In genomic region chr12:78906707-78907162, GRCm38 (mm10) we compare ENCODE assay signal across 8 mouse cellular contexts. TPM values are rescaled to one million over a fixed set of nuclear protein-coding genes. Genes with fewer than 3 reads are reported as not detected.
DNase-seq lines count a peak whose midpoint lies in the region; ATAC-seq lines count a peak whose summit lies in the region.

Gene Plek2, minus strand, starts transcription at chr12:78906964.

- intact Hi-C loops in heart, postnatal 36 days (cut with DNase I) = no loop called here

- no peaks in the 10 kb centered on the region for H3K36me3 ChIP-seq in embryonic facial prominence, embryonic 13.5 days
- no peaks in the 10 kb centered on the region for H3K36me3 ChIP-seq in limb, embryonic 10.5 days
- no peaks in the 10 kb centered on the region for H3K36me3 ChIP-seq in midbrain, embryonic 10.5 days

- H3K27ac ChIP-seq in embryonic facial prominence, embryonic 13.5 days = no peak within 1 kb of the TSS
- peak within 1 kb of the TSS; percentile 61 for H3K27ac ChIP-seq in limb, embryonic 10.5 days
- H3K27ac ChIP-seq in midbrain, embryonic 10.5 days (replicated peaks) = peak within 1 kb of the TSS; percentile 49; the same call in 1 of the 2 replicates

- peak; percentile 53 for DNase-seq in CD4-positive helper T cell, adult 2 months (ENCODE audit: low read depth, low spot score)
- peak; percentile 89 for DNase-seq in adrenal gland, postnatal 14 days
- peak; percentile 43 to 56 for DNase-seq in heart, postnatal 36 days
- DNase-seq in limb, embryonic 10.5 days (ENCODE audit: low spot score) = peak; percentile 74
- DNase-seq in midbrain, embryonic 10.5 days (ENCODE audit: low spot score) = peak; percentile 64
- peak; percentile 83 for DNase-seq in spleen, postnatal 14 days (ENCODE audit: low spot score in 2 of 2)
- DNase-seq in adipocyte (ENCODE audit: low spot score) = no peak

- no peaks in the 10 kb centered on the region for H3K9me3 ChIP-seq in embryonic facial prominence, embryonic 13.5 days
- no peaks in the 10 kb centered on the region for H3K9me3 ChIP-seq in limb, embryonic 10.5 days (replicated peaks)
- H3K9me3 ChIP-seq in midbrain, embryonic 10.5 days (replicated peaks) = 0 out of 2 replicates have a peak, but pooled peaks cover 3% of the 10 kb centered on the region

- peak within 1 kb of the TSS; percentile 87 for H3K4me2 ChIP-seq in embryonic facial prominence, embryonic 13.5 days

- H3K4me1 ChIP-seq in embryonic facial prominence, embryonic 13.5 days = peaks cover 21% of the 10 kb centered on the region
- H3K4me1 ChIP-seq in limb, embryonic 10.5 days = peaks cover 16% of the 10 kb centered on the region
- H3K4me1 ChIP-seq in midbrain, embryonic 10.5 days = peaks cover 24% of the 10 kb centered on the region

- peak within 1 kb of the TSS; percentile 67 for H3K9ac ChIP-seq in embryonic facial prominence, embryonic 13.5 days

- 4% methylated on average over 34 of the region's 38 CpGs for WGBS in embryonic facial prominence, embryonic 13.5 days
- 2% methylated on average over 38 of the region's 38 CpGs for WGBS in limb, embryonic 10.5 days
- WGBS in midbrain, embryonic 10.5 days = 3% methylated on average over 38 of the region's 38 CpGs

- peak within 1 kb of the TSS; percentile 49 for H3K4me3 ChIP-seq in embryonic facial prominence, embryonic 13.5 days
- peak within 1 kb of the TSS; percentile 54 for H3K4me3 ChIP-seq in limb, embryonic 10.5 days
- H3K4me3 ChIP-seq in midbrain, embryonic 10.5 days = peak within 1 kb of the TSS; percentile 56

- H3K27me3 ChIP-seq in embryonic facial prominence, embryonic 13.5 days = peaks cover 58% of the 10 kb centered on the region
- H3K27me3 ChIP-seq in limb, embryonic 10.5 days (ENCODE audit: low read depth, poor library complexity, severe bottlenecking) = peaks cover 68% of the 10 kb centered on the region
- peaks cover 66% of the 10 kb centered on the region for H3K27me3 ChIP-seq in midbrain, embryonic 10.5 days (ENCODE audit: low read depth, poor library complexity, severe bottlenecking)

- ATAC-seq in embryonic facial prominence, embryonic 13.5 days (ENCODE audit: insufficient number of reproducible peaks, insufficient read depth, low FRiP score, low TSS enrichment, low read depth) = no peak

RNA-seq across cellular contexts. Expression of gene Plek2, which starts in this region (rescaled TPM):
- 0.38 and 0.85 TPM in 2 replicates for total RNA-seq in adrenal gland, postnatal 14 days (2021)
- 4.2 and 5.1 TPM in 2 replicates for polyA plus RNA-seq in embryonic facial prominence, embryonic 13.5 days (2015; fragmentation: Nextera tagmentation; extraction: Ambion mirVana)
- total RNA-seq in heart, postnatal 36 days (2021) = under 1 TPM; 0.36 to 0.60 TPM
- polyA plus RNA-seq in limb, embryonic 10.5 days (2016; fragmentation: Nextera tagmentation; extraction: Ambion mirVana) = 2.7 and 3.2 TPM in 2 replicates
- polyA plus RNA-seq in midbrain, embryonic 10.5 days (2016; fragmentation: Nextera tagmentation; extraction: Ambion mirVana) = 2.0 and 2.2 TPM in 2 replicates

Comparison
In these comparisons a context has a peak if more than half of its experiments do, and no peak if none do; other contexts are left out.
1. Peak in DNase-seq in adrenal gland, postnatal 14 days; RNA of the gene not detected or under 1 TPM.
2. Peak in DNase-seq in heart, postnatal 36 days; RNA of the gene not detected or under 1 TPM.